Comparison of ENCODE assay signal across 14 mouse cellular contexts in the genomic region with DNA sequence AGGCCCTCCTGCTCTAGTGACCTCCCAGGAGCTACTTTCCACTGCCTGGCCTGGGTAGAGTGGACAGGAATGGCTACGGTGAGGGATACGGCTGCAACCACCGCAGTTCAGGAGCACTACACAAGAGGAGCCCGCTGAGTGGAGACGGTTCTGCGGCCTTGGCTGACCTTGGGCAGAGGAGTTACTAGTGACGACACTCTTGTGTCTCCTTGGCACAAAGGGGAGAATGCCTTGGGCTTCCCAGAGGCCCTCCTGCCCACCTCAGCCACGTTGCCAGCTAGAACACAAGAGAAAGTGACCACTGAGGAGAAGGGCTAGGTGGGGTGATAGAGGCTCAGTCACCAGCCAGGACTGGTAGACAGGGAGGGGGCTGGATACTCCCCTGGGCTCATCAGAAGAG. TPM values are rescaled to one million over a fixed set of nuclear protein-coding genes. Genes with fewer than 3 reads are reported as not detected.
A peak's percentile ranks its signal among the peaks of the same experiment; 100 is the strongest.
DNase-seq lines count a peak whose midpoint lies in the region; ATAC-seq and TF ChIP-seq lines count a peak whose summit lies in the region.
"Had no signal": no experiment of that assay in that cellular context is flagged by ENCODE, and none has a peak within 500 bp of the region (broad histone marks: within the 10 kb centered on the region; RNA-seq: fewer than 3 reads in every experiment).

No protein-coding gene starts in this region.

- intact Hi-C loops in heart, postnatal 36 days (cut with DNase I): no loop called here

- no peak for ATAC-seq in lung, embryonic 15.5 days (ENCODE audit: borderline replicate concordance, extremely low read depth, low FRiP score, low TSS enrichment)
- ATAC-seq in limb, embryonic 15.5 days (ENCODE audit: insufficient number of reproducible peaks, low FRiP score, low TSS enrichment, low read depth): no peak
- ATAC-seq: CD4-positive, CD25-positive, alpha-beta regulatory T cell, adult 4 months had no signal

- H3K27me3 ChIP-seq in heart, embryonic 10.5 days (ENCODE audit: insufficient read depth, poor library complexity, severe bottlenecking): no peaks in the 10 kb centered on the region
- no peaks in the 10 kb centered on the region for H3K27me3 ChIP-seq in lung, embryonic 15.5 days
- H3K27me3 ChIP-seq in limb, embryonic 15.5 days: no peaks in the 10 kb centered on the region
- no peaks in the 10 kb centered on the region for H3K27me3 ChIP-seq in cerebellum, adult 2 months (ENCODE audit: control insufficient read depth, insufficient read depth, low read length)

- H3K27ac ChIP-seq in heart, embryonic 10.5 days: peak overlapping the region; percentile 17; the same call in 1 of the 2 replicates
- peak overlapping the region; percentile 38 for H3K27ac ChIP-seq in lung, embryonic 15.5 days
- peak overlapping the region; percentile 78 for H3K27ac ChIP-seq in bone marrow, adult 2 months (ENCODE audit: control insufficient read depth, insufficient read depth, low read depth, low read length, poor library complexity)
- H3K27ac ChIP-seq in limb, embryonic 15.5 days: 0 out of 2 replicates have a peak overlapping the region, but pooled peaks have one; percentile 35
- H3K27ac ChIP-seq in cerebellum, adult 2 months (ENCODE audit: insufficient read depth, low read length): no peak overlapping the region

- H3K36me3 ChIP-seq in heart, embryonic 10.5 days: no peaks in the 10 kb centered on the region
- no peaks in the 10 kb centered on the region for H3K36me3 ChIP-seq in lung, embryonic 15.5 days
- no peaks in the 10 kb centered on the region for H3K36me3 ChIP-seq in limb, embryonic 15.5 days

- H3K9ac ChIP-seq in lung, embryonic 15.5 days: no peak overlapping the region
- no peak overlapping the region for H3K9ac ChIP-seq in limb, embryonic 15.5 days
- H3K9ac ChIP-seq: lung, embryonic 14.5 days had no signal

- DNase-seq in heart, embryonic 10.5 days (ENCODE audit: low spot score): no peak
- no peak for DNase-seq in heart, postnatal 36 days
- no peak for DNase-seq in lung, postnatal 25 days (ENCODE audit: low spot score)
- DNase-seq in cerebellum, adult 2 months: no peak
- no peak for DNase-seq in urinary bladder, adult 18-20 months (ENCODE audit: low spot score in 2 of 2)
- DNase-seq: layer of hippocampus, postnatal 36 days; retina, postnatal 1 day had no signal

- TF ChIP-seq CTCF in bone marrow, adult 2 months (IDR thresholded peaks at IDR 0.05; ENCODE audit: control insufficient read depth, insufficient read depth, low read length): no peak
- TF ChIP-seq CTCF in cerebellum, adult 2 months (IDR thresholded peaks at IDR 0.05; ENCODE audit: borderline replicate concordance, insufficient read depth, low read depth, low read length): no peak

- no peaks in the 10 kb centered on the region for H3K9me3 ChIP-seq in heart, embryonic 10.5 days
- no peaks in the 10 kb centered on the region for H3K9me3 ChIP-seq in lung, embryonic 15.5 days
- no peaks in the 10 kb centered on the region for H3K9me3 ChIP-seq in limb, embryonic 15.5 days

- H3K4me1 ChIP-seq in heart, embryonic 10.5 days: peaks cover 30% of the 10 kb centered on the region
- H3K4me1 ChIP-seq in lung, embryonic 15.5 days: peaks cover 33% of the 10 kb centered on the region
- H3K4me1 ChIP-seq in bone marrow, adult 2 months (ENCODE audit: control insufficient read depth, insufficient read depth, low read length): peaks cover 16% of the 10 kb centered on the region
- H3K4me1 ChIP-seq in limb, embryonic 15.5 days: peaks cover 23% of the 10 kb centered on the region
- peaks cover 13% of the 10 kb centered on the region for H3K4me1 ChIP-seq in cerebellum, adult 2 months (ENCODE audit: control insufficient read depth, insufficient read depth, low read length)

- no peak overlapping the region for H3K4me3 ChIP-seq in heart, embryonic 10.5 days
- H3K4me3 ChIP-seq in lung, embryonic 15.5 days: no peak overlapping the region
- H3K4me3 ChIP-seq in bone marrow, adult 2 months (replicated peaks; ENCODE audit: control insufficient read depth, low read depth, low read length): no peak overlapping the region
- H3K4me3 ChIP-seq in limb, embryonic 15.5 days: no peak overlapping the region
- H3K4me3 ChIP-seq in cerebellum, adult 2 months (replicated peaks; ENCODE audit: insufficient read depth, low read depth, low read length): no peak overlapping the region

- TF ChIP-seq POLR2A in bone marrow, adult 2 months (IDR thresholded peaks at IDR 0.05; ENCODE audit: borderline replicate concordance, control insufficient read depth, low read depth, low read length): no peak
- TF ChIP-seq POLR2A in cerebellum, adult 2 months (IDR thresholded peaks at IDR 0.05; ENCODE audit: borderline replicate concordance, insufficient read depth, low read length): no peak

- no peak overlapping the region for H3K4me2 ChIP-seq in lung, embryonic 15.5 days
- no peak overlapping the region for H3K4me2 ChIP-seq in limb, embryonic 15.5 days
- H3K4me2 ChIP-seq: lung, embryonic 14.5 days had no signal

- WGBS in heart, embryonic 10.5 days: 75% methylated on average over 8 of the region's 8 CpGs
- 74% methylated on average over 8 of the region's 8 CpGs for WGBS in lung, embryonic 15.5 days
- WGBS in bone marrow, adult 2 months: 52% methylated on average over 8 of the region's 8 CpGs
- 83% methylated on average over 8 of the region's 8 CpGs for WGBS in limb, embryonic 15.5 days
- WGBS in cerebellum, adult 2 months: 70% methylated on average over 8 of the region's 8 CpGs

RNA-seq across cellular contexts. Expression of a gene that starts 5.4 kb away (rescaled TPM):
- polyA plus RNA-seq in heart, embryonic 10.5 days (2016; fragmentation: Nextera tagmentation; extraction: Ambion mirVana): 2.1 and 3.0 TPM in 2 replicates
- total RNA-seq in heart, postnatal 36 days (2021): 1 to 10 TPM; 1.5 to 1.6 TPM
- 3.5 and 4.6 TPM in 2 replicates for polyA plus RNA-seq in lung, embryonic 15.5 days (2015; fragmentation: Nextera tagmentation; extraction: Ambion mirVana)
- 12.7 and 47.1 TPM in 2 replicates for polyA plus RNA-seq in bone marrow, adult 2 months (2011; ENCODE audit: insufficient read depth, insufficient read length, low replicate concordance, missing spikeins)
- polyA plus RNA-seq in limb, embryonic 15.5 days (2015; fragmentation: Nextera tagmentation; extraction: Ambion mirVana): 2.7 and 4.2 TPM in 2 replicates
- polyA plus RNA-seq in cerebellum, adult 2 months (2012; rRNA removed): 7.0 and 8.0 TPM in 2 replicates

RNA-seq across cellular contexts. Expression of a gene that starts 10.8 kb away (rescaled TPM):
- 4.4 and 5.0 TPM in 2 replicates for polyA plus RNA-seq in heart, embryonic 10.5 days (2016; fragmentation: Nextera tagmentation; extraction: Ambion mirVana)
- total RNA-seq in heart, postnatal 36 days (2021): 10 to 100 TPM; 16.9 to 20.6 TPM
- 18.4 and 22.3 TPM in 2 replicates for polyA plus RNA-seq in lung, embryonic 15.5 days (2015; fragmentation: Nextera tagmentation; extraction: Ambion mirVana)
- polyA plus RNA-seq in bone marrow, adult 2 months (2011; ENCODE audit: insufficient read depth, insufficient read length, low replicate concordance, missing spikeins): 80.1 and 177 TPM in 2 replicates
- 26.1 and 30.5 TPM in 2 replicates for polyA plus RNA-seq in limb, embryonic 15.5 days (2015; fragmentation: Nextera tagmentation; extraction: Ambion mirVana)
- 14.3 and 14.5 TPM in 2 replicates for polyA plus RNA-seq in cerebellum, adult 2 months (2012; rRNA removed)

RNA-seq across cellular contexts. Expression of a gene that starts 11.6 kb away (rescaled TPM):
- 323 and 356 TPM in 2 replicates for polyA plus RNA-seq in heart, embryonic 10.5 days (2016; fragmentation: Nextera tagmentation; extraction: Ambion mirVana)
- 100 to 1,000 TPM; 508 to 532 TPM for total RNA-seq in heart, postnatal 36 days (2021)
- polyA plus RNA-seq in lung, embryonic 15.5 days (2015; fragmentation: Nextera tagmentation; extraction: Ambion mirVana): 303 and 306 TPM in 2 replicates
- 41.6 and 58.3 TPM in 2 replicates for polyA plus RNA-seq in bone marrow, adult 2 months (2011; ENCODE audit: insufficient read depth, insufficient read length, low replicate concordance, missing spikeins)
- 244 and 254 TPM in 2 replicates for polyA plus RNA-seq in limb, embryonic 15.5 days (2015; fragmentation: Nextera tagmentation; extraction: Ambion mirVana)
- polyA plus RNA-seq in cerebellum, adult 2 months (2012; rRNA removed): 363 and 369 TPM in 2 replicates

RNA-seq across cellular contexts. Expression of a gene that starts 17.3 kb away (rescaled TPM):
- polyA plus RNA-seq in heart, embryonic 10.5 days (2016; fragmentation: Nextera tagmentation; extraction: Ambion mirVana): 22.5 and 32.2 TPM in 2 replicates
- total RNA-seq in heart, postnatal 36 days (2021): 10 to 100 TPM in 1 of 2 experiments, 1 to 10 TPM in 1; 9.1 to 17.7 TPM
- 46.6 and 53.1 TPM in 2 replicates for polyA plus RNA-seq in lung, embryonic 15.5 days (2015; fragmentation: Nextera tagmentation; extraction: Ambion mirVana)
- polyA plus RNA-seq in bone marrow, adult 2 months (2011; ENCODE audit: insufficient read depth, insufficient read length, low replicate concordance, missing spikeins): 116 and 292 TPM in 2 replicates
- polyA plus RNA-seq in limb, embryonic 15.5 days (2015; fragmentation: Nextera tagmentation; extraction: Ambion mirVana): 46.3 and 52.4 TPM in 2 replicates
- polyA plus RNA-seq in cerebellum, adult 2 months (2012; rRNA removed): 29.9 and 32.3 TPM in 2 replicates

RNA-seq across cellular contexts. Expression of a gene that starts 34.3 kb away (rescaled TPM):
- not detected in 2 replicates for polyA plus RNA-seq in heart, embryonic 10.5 days (2016; fragmentation: Nextera tagmentation; extraction: Ambion mirVana)
- under 1 TPM; 0.38 to 0.56 TPM for total RNA-seq in heart, postnatal 36 days (2021)
- 0.11 and 0.13 TPM in 2 replicates for polyA plus RNA-seq in lung, embryonic 15.5 days (2015; fragmentation: Nextera tagmentation; extraction: Ambion mirVana)
- polyA plus RNA-seq in bone marrow, adult 2 months (2011; ENCODE audit: insufficient read depth, insufficient read length, low replicate concordance, missing spikeins): 1.6 and 4.4 TPM in 2 replicates
- 3.7 and 6.7 TPM in 2 replicates for polyA plus RNA-seq in limb, embryonic 15.5 days (2015; fragmentation: Nextera tagmentation; extraction: Ambion mirVana)
- polyA plus RNA-seq in cerebellum, adult 2 months (2012; rRNA removed): 0.11 and 0.21 TPM in 2 replicates
- total RNA-seq: layer of hippocampus, postnatal 36 days had no signal
- polyA plus RNA-seq: CD4-positive, CD25-positive, alpha-beta regulatory T cell, adult 4 months; forebrain, embryonic 11.5 days; intestine, embryonic 14.5 days; lung, embryonic 14.5 days had no signal
